Mouse (Mus musculus): ENCODE measurements around the gene Grb14.

- no peak for TF ChIP-seq CTCF (IDR thresholded peaks at IDR 0.05; ENCODE audit: low read depth, low read length)
- TF ChIP-seq POLR2A (IDR thresholded peaks at IDR 0.05; ENCODE audit: borderline replicate concordance, low read depth, low read length) = no peak
Measured at GRCm38 (mm10) chr2:64962196-64962595, 62.6 kb downstream of the Grb14 start.
